Mouse (Mus musculus) hindbrain, embryonic 10.5 days (tissue): Measurements from ENCODE around the gene Rogdi. TPM values are rescaled to one million over a fixed set of nuclear protein-coding genes. Genes with fewer than 3 reads are reported as not detected.

Experiments
- DNase-seq: peaks from one replicate; pipeline ENCODE4 v3.0.0-alpha.2; 2017; ENCODE audit warnings: low spot score
- H3K27ac ChIP-seq: fragments of 300-500 bp; sonication (generic); 2 replicates; pipeline ENCODE4 v1.5.1; 2016; ENCODE audit warnings: mild to moderate bottlenecking, moderate library complexity
- H3K27me3 ChIP-seq: fragments of 300-500 bp; sonication (generic); 2 replicates; pipeline ENCODE4 v1.6.1; 2016; ENCODE audit warnings: mild to moderate bottlenecking; ENCODE audit not compliant: poor library complexity, insufficient read depth, severe bottlenecking
- H3K36me3 ChIP-seq: fragments of 300-500 bp; sonication (generic); 2 replicates; pipeline ENCODE4 v1.6.1; 2016; ENCODE audit warnings: mild to moderate bottlenecking, moderate library complexity
- H3K4me1 ChIP-seq: fragments of 300-500 bp; sonication (generic); replicated peaks from 2 replicates; pipeline ENCODE4 v1.6.1; 2016; ENCODE audit warnings: mild to moderate bottlenecking
- H3K4me3 ChIP-seq: fragments of 300-500 bp; sonication (generic); 2 replicates; pipeline ENCODE4 v1.5.1; 2016; ENCODE audit warnings: mild to moderate bottlenecking, moderate library complexity
- H3K9me3 ChIP-seq: fragments of 300-500 bp; sonication (generic); 2 replicates; pipeline ENCODE4 v1.6.1; 2016; ENCODE audit warnings: mild to moderate bottlenecking, moderate library complexity
- WGBS: fragments of 180-500 bp; shearing (Covaris S2); methylation state at CpG from one replicate; pipeline ENCODE4 v1.1.7; 2016; 5-methylcytosine and 5-hydroxymethylcytosine counted together
- polyA plus RNA-seq: library from polyadenylated mRNA; unstranded; fragments of >200 nt; fragmentation: Nextera tagmentation; extraction: Ambion mirVana; gene quantifications from 2 replicates; pipeline ENCODE4 v1.2.1, GENCODE M21; 2016

The Rogdi gene
- polyA plus RNA-seq, 1 experiment from 2014 or later: 108 TPM

- Histone ChIP-seq H3K36me3 (peaks cover 43% of the 10 kb centered on the region), H3K4me3 (peak overlapping the region; percentile 77), H3K27ac (peak overlapping the region; percentile 88), H3K27me3 (no peaks in the 10 kb centered on the region), H3K4me1 (peaks cover 28% of the 10 kb centered on the region), H3K9me3 (no peaks in the 10 kb centered on the region)
- no peak for DNase-seq
- WGBS: 60% methylated on average over 13 of the region's 13 CpGs
Observed at GRCm38 (mm10) chr16:5012036-5013005, 1.0 kb downstream of the Rogdi start.

GRCm38 (mm10) chr16:5011285-5011684 lies 2.1 kb downstream of the Rogdi start:
- no peak for DNase-seq
- Histone ChIP-seq H3K36me3 (peaks cover 32% of the 10 kb centered on the region), H3K9me3 (no peaks in the 10 kb centered on the region), H3K27me3 (no peaks in the 10 kb centered on the region), H3K4me3 (no peak overlapping the region), H3K4me1 (peaks cover 36% of the 10 kb centered on the region), H3K27ac (no peak overlapping the region)
- 90% methylated on average over 7 of the region's 7 CpGs for WGBS

- no peak overlapping the region for H3K4me3 ChIP-seq
- no peak for DNase-seq
- 91% methylated on average over 10 of the region's 10 CpGs for WGBS
- peaks cover 36% of the 10 kb centered on the region for H3K4me1 ChIP-seq
- no peaks in the 10 kb centered on the region for H3K27me3 ChIP-seq
- no peak overlapping the region for H3K27ac ChIP-seq
- peaks cover 24% of the 10 kb centered on the region for H3K36me3 ChIP-seq
- H3K9me3 ChIP-seq: no peaks in the 10 kb centered on the region
Observed at GRCm38 (mm10) chr16:5010371-5010935, 2.9 kb downstream of the Rogdi start.

- Histone ChIP-seq H3K9me3 (no peaks in the 10 kb centered on the region), H3K27ac (peak overlapping the region; percentile 66; the same call in 1 of the 2 replicates), H3K36me3 (peaks cover 10% of the 10 kb centered on the region; the same call in 1 of the 2 replicates), H3K27me3 (no peaks in the 10 kb centered on the region), H3K4me1 (peaks cover 36% of the 10 kb centered on the region), H3K4me3 (no peak overlapping the region)
- WGBS: 81% methylated on average over 12 of the region's 12 CpGs
- no peak for DNase-seq
Observed at GRCm38 (mm10) chr16:5008076-5008475, 5.3 kb downstream of the Rogdi start.

- Histone ChIP-seq H3K4me1 (peaks cover 30% of the 10 kb centered on the region), H3K27me3 (no peaks in the 10 kb centered on the region), H3K27ac (peak overlapping the region; percentile 66), H3K4me3 (peak overlapping the region; percentile 20; the same call in 1 of the 2 replicates), H3K9me3 (no peaks in the 10 kb centered on the region), H3K36me3 (peaks cover 10% of the 10 kb centered on the region; the same call in 1 of the 2 replicates)
- 51% methylated on average over 6 of the region's 6 CpGs for WGBS
- no peak for DNase-seq
Observed at GRCm38 (mm10) chr16:5007492-5007891, 5.9 kb downstream of the Rogdi start.

- peak; percentile 20 for DNase-seq
- Histone ChIP-seq H3K27ac (peak within 1 kb of the TSS; percentile 66), H3K36me3 (peaks cover 10% of the 10 kb centered on the region; the same call in 1 of the 2 replicates), H3K4me1 (peaks cover 26% of the 10 kb centered on the region), H3K4me3 (peak within 1 kb of the TSS; percentile 20; the same call in 1 of the 2 replicates), H3K9me3 (no peaks in the 10 kb centered on the region), H3K27me3 (no peaks in the 10 kb centered on the region)
- WGBS: 37% methylated on average over 5 of the region's 5 CpGs
Observed at GRCm38 (mm10) chr16:5007067-5007466, 6.3 kb downstream of the Rogdi start, which contains the start of gene Smim22. Smim22 (plus strand) TSS chr16:5007288.

- Histone ChIP-seq H3K9me3 (no peaks in the 10 kb centered on the region), H3K27ac (no peak overlapping the region), H3K4me1 (no peaks in the 10 kb centered on the region), H3K27me3 (no peaks in the 10 kb centered on the region), H3K36me3 (no peaks in the 10 kb centered on the region), H3K4me3 (no peak overlapping the region)
- DNase-seq: no peak
- 72% methylated on average over 3 of the region's 3 CpGs for WGBS
Observed at GRCm38 (mm10) chr16:5000611-5001010, 12.7 kb downstream of the Rogdi start.

- no peak for DNase-seq
- no peaks in the 10 kb centered on the region for H3K9me3 ChIP-seq
- H3K4me1 ChIP-seq: no peaks in the 10 kb centered on the region
- no peak overlapping the region for H3K4me3 ChIP-seq
- H3K36me3 ChIP-seq: no peaks in the 10 kb centered on the region
- H3K27ac ChIP-seq: no peak overlapping the region
- 84% methylated on average over 1 of the region's 1 CpGs for WGBS
- H3K27me3 ChIP-seq: no peaks in the 10 kb centered on the region
Observed at GRCm38 (mm10) chr16:4998984-4999383, 14.4 kb downstream of the Rogdi start.

- Histone ChIP-seq H3K4me3 (no peak within 1 kb of the TSS), H3K27me3 (no peaks in the 10 kb centered on the region), H3K36me3 (no peaks in the 10 kb centered on the region), H3K4me1 (no peaks in the 10 kb centered on the region), H3K9me3 (no peaks in the 10 kb centered on the region), H3K27ac (no peak within 1 kb of the TSS)
- DNase-seq: no peak
- 62% methylated on average over 3 of the region's 3 CpGs for whole genome bisulfite sequencing
Observed at GRCm38 (mm10) chr16:4997553-4997952, 15.8 kb downstream of the Rogdi start, which contains the start of gene Sept12. Sept12 (minus strand) TSS chr16:4997852.

GRCm38 (mm10) chr16:4993276-4993675 lies 20.1 kb downstream of the Rogdi start:
- no peaks in the 10 kb centered on the region for H3K36me3 ChIP-seq
- H3K4me1 ChIP-seq: no peaks in the 10 kb centered on the region
- WGBS: 87% methylated on average over 4 of the region's 4 CpGs
- no peaks in the 10 kb centered on the region for H3K27me3 ChIP-seq
- H3K4me3 ChIP-seq: no peak overlapping the region
- H3K9me3 ChIP-seq: no peaks in the 10 kb centered on the region
- DNase-seq: no peak
- no peak overlapping the region for H3K27ac ChIP-seq

GRCm38 (mm10) chr16:4984717-4985116 lies 28.6 kb downstream of the Rogdi start:
- WGBS: 93% methylated on average over 12 of the region's 12 CpGs
- Histone ChIP-seq H3K27me3 (no peaks in the 10 kb centered on the region), H3K27ac (no peak overlapping the region), H3K36me3 (no peaks in the 10 kb centered on the region), H3K4me1 (no peaks in the 10 kb centered on the region), H3K9me3 (no peaks in the 10 kb centered on the region), H3K4me3 (no peak overlapping the region)
- DNase-seq: no peak

- Histone ChIP-seq H3K27me3 (no peaks in the 10 kb centered on the region), H3K4me1 (no peaks in the 10 kb centered on the region), H3K27ac (no peak overlapping the region), H3K4me3 (no peak overlapping the region), H3K9me3 (no peaks in the 10 kb centered on the region), H3K36me3 (no peaks in the 10 kb centered on the region)
- DNase-seq: peak; percentile 14
- WGBS: 71% methylated on average over 4 of the region's 4 CpGs
Observed at GRCm38 (mm10) chr16:4979755-4980380, 33.5 kb downstream of the Rogdi start.
